ENCODE assay signal across 26 mouse cellular contexts in the genomic region with DNA sequence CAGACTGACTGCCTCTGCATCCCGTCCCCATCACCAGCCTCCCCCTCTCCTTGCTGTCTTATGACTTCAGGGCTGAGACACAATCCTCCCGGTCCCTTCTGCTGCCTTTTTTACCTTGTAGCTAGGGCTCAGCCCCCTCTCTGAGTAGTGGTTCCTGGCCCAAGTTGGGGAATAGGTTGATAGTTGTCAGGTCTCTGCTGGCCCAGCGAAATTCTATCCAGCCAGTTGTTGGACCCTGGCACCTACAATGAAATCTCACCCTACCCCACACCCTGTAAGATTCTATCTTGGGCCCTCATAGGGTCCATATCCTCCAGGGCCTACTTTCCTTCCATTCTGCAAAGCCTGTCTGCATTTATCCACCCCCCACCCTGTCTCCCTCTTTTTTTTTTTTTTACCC. TPM values are rescaled to one million over a fixed set of nuclear protein-coding genes. Genes with fewer than 3 reads are reported as not detected.
DNase-seq lines count a peak whose midpoint lies in the region; ATAC-seq and TF ChIP-seq lines count a peak whose summit lies in the region.
"Had no signal": no experiment of that assay in that cellular context is flagged by ENCODE, and none has a peak within 500 bp of the region (broad histone marks: within the 10 kb centered on the region; RNA-seq: fewer than 3 reads in every experiment).

No protein-coding gene starts in this region.

- no peak for TF ChIP-seq CTCF in hindbrain, postnatal 0 days (IDR thresholded peaks at IDR 0.05; ENCODE audit: low read depth)
- TF ChIP-seq CTCF in midbrain, postnatal 0 days (IDR thresholded peaks at IDR 0.05) = no peak

- peak overlapping the region; percentile 73 for H3K27ac ChIP-seq in forebrain, embryonic 15.5 days (replicated peaks)
- no peak overlapping the region for H3K27ac ChIP-seq in forebrain, embryonic 12.5 days
- peak overlapping the region; percentile 67 for H3K27ac ChIP-seq in hindbrain, postnatal 0 days
- H3K27ac ChIP-seq in hindbrain, embryonic 14.5 days = no peak overlapping the region
- H3K27ac ChIP-seq in midbrain, postnatal 0 days (ENCODE audit: low read depth, low read length) = 0 out of 2 replicates have a peak overlapping the region, but pooled peaks have one; percentile 14
- no peak overlapping the region for H3K27ac ChIP-seq in midbrain, embryonic 16.5 days (ENCODE audit: low read length)
- H3K27ac ChIP-seq: heart, embryonic 13.5 days; limb, embryonic 13.5 days; stomach, embryonic 15.5 days had no signal

- ATAC-seq in forebrain, embryonic 15.5 days (replicated peaks) = no peak
- no peak for ATAC-seq in forebrain, embryonic 12.5 days (ENCODE audit: low FRiP score)
- ATAC-seq in hindbrain, postnatal 0 days = no peak
- ATAC-seq in hindbrain, embryonic 14.5 days (ENCODE audit: low FRiP score) = no peak
- ATAC-seq in midbrain, postnatal 0 days (ENCODE audit: low FRiP score) = no peak
- ATAC-seq in midbrain, embryonic 16.5 days = no peak

- peaks cover 45% of the 10 kb centered on the region for H3K36me3 ChIP-seq in forebrain, embryonic 15.5 days
- peaks cover 60% of the 10 kb centered on the region for H3K36me3 ChIP-seq in forebrain, embryonic 12.5 days (replicated peaks)
- peaks cover 23% of the 10 kb centered on the region for H3K36me3 ChIP-seq in hindbrain, postnatal 0 days (ENCODE audit: insufficient read depth, low read length)
- peaks cover 61% of the 10 kb centered on the region for H3K36me3 ChIP-seq in hindbrain, embryonic 14.5 days (replicated peaks; ENCODE audit: control insufficient read depth, insufficient read depth)
- peaks cover 41% of the 10 kb centered on the region for H3K36me3 ChIP-seq in midbrain, postnatal 0 days (ENCODE audit: insufficient read depth, low read length)
- peaks cover 15% of the 10 kb centered on the region for H3K36me3 ChIP-seq in midbrain, embryonic 16.5 days (ENCODE audit: control insufficient read depth, insufficient read depth, low read length)

- peaks cover 5% of the 10 kb centered on the region for H3K4me1 ChIP-seq in forebrain, embryonic 15.5 days
- H3K4me1 ChIP-seq in forebrain, embryonic 12.5 days = peaks cover 6% of the 10 kb centered on the region
- no peaks in the 10 kb centered on the region for H3K4me1 ChIP-seq in hindbrain, postnatal 0 days (ENCODE audit: insufficient read depth, low read length)
- no peaks in the 10 kb centered on the region for H3K4me1 ChIP-seq in hindbrain, embryonic 14.5 days (replicated peaks; ENCODE audit: control insufficient read depth, insufficient read depth, low read length)
- H3K4me1 ChIP-seq in midbrain, postnatal 0 days (ENCODE audit: insufficient read depth, low read length) = no peaks in the 10 kb centered on the region
- no peaks in the 10 kb centered on the region for H3K4me1 ChIP-seq in midbrain, embryonic 16.5 days (ENCODE audit: control insufficient read depth, insufficient read depth, low read length)
- H3K4me1 ChIP-seq: embryonic facial prominence, embryonic 15.5 days; heart, embryonic 13.5 days; hindbrain, embryonic 12.5 days; limb, embryonic 13.5 days; neural tube, embryonic 15.5 days; stomach, embryonic 15.5 days had no signal

- WGBS in forebrain, embryonic 15.5 days = 80% methylated on average over 3 of the region's 3 CpGs
- 83% methylated on average over 3 of the region's 3 CpGs for WGBS in forebrain, embryonic 12.5 days
- 86% methylated on average over 3 of the region's 3 CpGs for WGBS in hindbrain, postnatal 0 days
- 87% methylated on average over 3 of the region's 3 CpGs for WGBS in hindbrain, embryonic 14.5 days
- 89% methylated on average over 3 of the region's 3 CpGs for WGBS in midbrain, postnatal 0 days
- WGBS in midbrain, embryonic 16.5 days = 89% methylated on average over 3 of the region's 3 CpGs

- no peak for DNase-seq in hindbrain, postnatal 0 days (ENCODE audit: low spot score)
- DNase-seq in hindbrain, embryonic 14.5 days (ENCODE audit: low spot score) = no peak
- DNase-seq in midbrain, postnatal 0 days (ENCODE audit: low spot score) = no peak
- no peak for DNase-seq in thymus, postnatal 25 days
- DNase-seq: adrenal gland, postnatal 10 days; cerebellum, adult 9-10 months; heart, adult 18-20 months; heart, postnatal 14 days; kidney, adult 8-10 months; lung, embryonic 14.5 days; thymus, postnatal 36 days had no signal

- H3K9me3 ChIP-seq in forebrain, embryonic 15.5 days = no peaks in the 10 kb centered on the region
- H3K9me3 ChIP-seq in forebrain, embryonic 12.5 days = no peaks in the 10 kb centered on the region
- H3K9me3 ChIP-seq in hindbrain, postnatal 0 days (ENCODE audit: low read length) = no peaks in the 10 kb centered on the region
- H3K9me3 ChIP-seq in hindbrain, embryonic 14.5 days (ENCODE audit: control insufficient read depth, low read length) = no peaks in the 10 kb centered on the region
- no peaks in the 10 kb centered on the region for H3K9me3 ChIP-seq in midbrain, postnatal 0 days (ENCODE audit: low read length)
- H3K9me3 ChIP-seq in midbrain, embryonic 16.5 days (replicated peaks; ENCODE audit: control insufficient read depth, low read length, poor library complexity, severe bottlenecking) = no peaks in the 10 kb centered on the region
- H3K9me3 ChIP-seq: embryonic facial prominence, embryonic 15.5 days; heart, embryonic 13.5 days; hindbrain, embryonic 12.5 days; limb, embryonic 13.5 days; neural tube, embryonic 15.5 days; stomach, embryonic 15.5 days had no signal

- H3K9ac ChIP-seq in forebrain, embryonic 15.5 days (replicated peaks) = no peak overlapping the region
- H3K9ac ChIP-seq in forebrain, embryonic 12.5 days = no peak overlapping the region
- H3K9ac ChIP-seq in hindbrain, postnatal 0 days (replicated peaks; ENCODE audit: low read length) = no peak overlapping the region
- no peak overlapping the region for H3K9ac ChIP-seq in hindbrain, embryonic 14.5 days
- no peak overlapping the region for H3K9ac ChIP-seq in midbrain, postnatal 0 days (replicated peaks; ENCODE audit: low read length, poor library complexity, severe bottlenecking)
- no peak overlapping the region for H3K9ac ChIP-seq in midbrain, embryonic 16.5 days (ENCODE audit: low read depth, low read length)
- H3K9ac ChIP-seq: embryonic facial prominence, embryonic 15.5 days; heart, embryonic 13.5 days; hindbrain, embryonic 12.5 days; limb, embryonic 13.5 days; lung, embryonic 14.5 days; neural tube, embryonic 15.5 days; stomach, embryonic 15.5 days had no signal

- no peak overlapping the region for H3K4me2 ChIP-seq in forebrain, embryonic 15.5 days (replicated peaks)
- no peak overlapping the region for H3K4me2 ChIP-seq in forebrain, embryonic 12.5 days
- H3K4me2 ChIP-seq in hindbrain, postnatal 0 days (ENCODE audit: low read depth, low read length) = no peak overlapping the region
- no peak overlapping the region for H3K4me2 ChIP-seq in hindbrain, embryonic 14.5 days (replicated peaks)
- no peak overlapping the region for H3K4me2 ChIP-seq in midbrain, postnatal 0 days (ENCODE audit: low read depth, low read length, poor library complexity, severe bottlenecking)
- no peak overlapping the region for H3K4me2 ChIP-seq in midbrain, embryonic 16.5 days (ENCODE audit: low read length)
- H3K4me2 ChIP-seq: embryonic facial prominence, embryonic 15.5 days; heart, embryonic 13.5 days; hindbrain, embryonic 12.5 days; limb, embryonic 13.5 days; lung, embryonic 14.5 days; neural tube, embryonic 15.5 days; stomach, embryonic 15.5 days had no signal

- H3K4me3 ChIP-seq in forebrain, embryonic 15.5 days = no peak overlapping the region
- H3K4me3 ChIP-seq in forebrain, embryonic 12.5 days (replicated peaks) = no peak overlapping the region
- no peak overlapping the region for H3K4me3 ChIP-seq in hindbrain, postnatal 0 days (ENCODE audit: low read length)
- H3K4me3 ChIP-seq in hindbrain, embryonic 14.5 days (replicated peaks; ENCODE audit: low read length) = no peak overlapping the region
- no peak overlapping the region for H3K4me3 ChIP-seq in midbrain, postnatal 0 days (ENCODE audit: low read depth, low read length)
- H3K4me3 ChIP-seq in midbrain, embryonic 16.5 days (ENCODE audit: low read depth, low read length) = no peak overlapping the region
- H3K4me3 ChIP-seq: embryonic facial prominence, embryonic 15.5 days; heart, embryonic 13.5 days; hindbrain, embryonic 12.5 days; limb, embryonic 13.5 days; neural tube, embryonic 15.5 days; stomach, embryonic 15.5 days had no signal

- no peaks in the 10 kb centered on the region for H3K27me3 ChIP-seq in forebrain, embryonic 15.5 days
- H3K27me3 ChIP-seq in forebrain, embryonic 12.5 days = no peaks in the 10 kb centered on the region
- no peaks in the 10 kb centered on the region for H3K27me3 ChIP-seq in hindbrain, postnatal 0 days (ENCODE audit: insufficient read depth, low read length)
- H3K27me3 ChIP-seq in hindbrain, embryonic 14.5 days (ENCODE audit: control insufficient read depth, insufficient read depth, low read length) = no peaks in the 10 kb centered on the region
- no peaks in the 10 kb centered on the region for H3K27me3 ChIP-seq in midbrain, postnatal 0 days (ENCODE audit: insufficient read depth, low read length)
- no peaks in the 10 kb centered on the region for H3K27me3 ChIP-seq in midbrain, embryonic 16.5 days (ENCODE audit: control insufficient read depth, insufficient read depth, low read depth, low read length)
- H3K27me3 ChIP-seq: embryonic facial prominence, embryonic 15.5 days; heart, embryonic 13.5 days; hindbrain, embryonic 12.5 days; limb, embryonic 13.5 days; neural tube, embryonic 15.5 days; stomach, embryonic 15.5 days had no signal

RNA-seq across cellular contexts. Expression of gene Trp53, which starts 11.3 kb away (rescaled TPM):
- 112 and 115 TPM in 2 replicates for polyA plus RNA-seq in forebrain, embryonic 15.5 days (2015; fragmentation: Nextera tagmentation; extraction: Ambion mirVana)
- polyA plus RNA-seq in forebrain, embryonic 12.5 days (2016; fragmentation: Nextera tagmentation; extraction: Ambion mirVana) = 120 and 124 TPM in 2 replicates
- total RNA-seq in hindbrain, postnatal 0 days (2014; rRNA removed) = 33.5 and 41.5 TPM in 2 replicates
- 36.6 and 37.4 TPM in 2 replicates for polyA plus RNA-seq in hindbrain, postnatal 0 days (2015; fragmentation: Nextera tagmentation; extraction: Ambion mirVana)
- 55.7 TPM in 2 replicates for polyA plus RNA-seq in hindbrain, embryonic 14.5 days (2014; fragmentation: Nextera tagmentation; extraction: Ambion mirVana)
- 29.5 and 34.5 TPM in 2 replicates for total RNA-seq in midbrain, postnatal 0 days (2014; rRNA removed)
- 30.3 and 31.9 TPM in 2 replicates for polyA plus RNA-seq in midbrain, postnatal 0 days (2015; fragmentation: Nextera tagmentation; extraction: Ambion mirVana)
- polyA plus RNA-seq in midbrain, embryonic 16.5 days (2015; fragmentation: Nextera tagmentation; extraction: Ambion mirVana) = 48.9 and 57.3 TPM in 2 replicates

RNA-seq across cellular contexts. Expression of gene Wrap53, which starts 11.4 kb away (rescaled TPM):
- polyA plus RNA-seq in forebrain, embryonic 15.5 days (2015; fragmentation: Nextera tagmentation; extraction: Ambion mirVana) = 26.3 and 27.2 TPM in 2 replicates
- 33.0 and 36.0 TPM in 2 replicates for polyA plus RNA-seq in forebrain, embryonic 12.5 days (2016; fragmentation: Nextera tagmentation; extraction: Ambion mirVana)
- 16.4 and 19.4 TPM in 2 replicates for total RNA-seq in hindbrain, postnatal 0 days (2014; rRNA removed)
- polyA plus RNA-seq in hindbrain, postnatal 0 days (2015; fragmentation: Nextera tagmentation; extraction: Ambion mirVana) = 12.8 and 13.8 TPM in 2 replicates
- polyA plus RNA-seq in hindbrain, embryonic 14.5 days (2014; fragmentation: Nextera tagmentation; extraction: Ambion mirVana) = 15.6 and 16.8 TPM in 2 replicates
- total RNA-seq in midbrain, postnatal 0 days (2014; rRNA removed) = 15.7 and 16.8 TPM in 2 replicates
- 12.6 and 14.2 TPM in 2 replicates for polyA plus RNA-seq in midbrain, postnatal 0 days (2015; fragmentation: Nextera tagmentation; extraction: Ambion mirVana)
- 19.2 and 20.9 TPM in 2 replicates for polyA plus RNA-seq in midbrain, embryonic 16.5 days (2015; fragmentation: Nextera tagmentation; extraction: Ambion mirVana)

RNA-seq across cellular contexts. Expression of gene Atp1b2, which starts 14.3 kb away (rescaled TPM):
- polyA plus RNA-seq in forebrain, embryonic 15.5 days (2015; fragmentation: Nextera tagmentation; extraction: Ambion mirVana) = 22.2 and 25.9 TPM in 2 replicates
- 11.9 and 12.6 TPM in 2 replicates for polyA plus RNA-seq in forebrain, embryonic 12.5 days (2016; fragmentation: Nextera tagmentation; extraction: Ambion mirVana)
- 185 and 210 TPM in 2 replicates for total RNA-seq in hindbrain, postnatal 0 days (2014; rRNA removed)
- 145 and 157 TPM in 2 replicates for polyA plus RNA-seq in hindbrain, postnatal 0 days (2015; fragmentation: Nextera tagmentation; extraction: Ambion mirVana)
- 72.1 and 94.2 TPM in 2 replicates for polyA plus RNA-seq in hindbrain, embryonic 14.5 days (2014; fragmentation: Nextera tagmentation; extraction: Ambion mirVana)
- 145 and 161 TPM in 2 replicates for total RNA-seq in midbrain, postnatal 0 days (2014; rRNA removed)
- polyA plus RNA-seq in midbrain, postnatal 0 days (2015; fragmentation: Nextera tagmentation; extraction: Ambion mirVana) = 167 and 175 TPM in 2 replicates
- polyA plus RNA-seq in midbrain, embryonic 16.5 days (2015; fragmentation: Nextera tagmentation; extraction: Ambion mirVana) = 65.8 and 95.2 TPM in 2 replicates

RNA-seq across cellular contexts. Expression of gene Shbg, which starts 26.3 kb away (rescaled TPM):
- polyA plus RNA-seq in forebrain, embryonic 15.5 days (2015; fragmentation: Nextera tagmentation; extraction: Ambion mirVana) = not detected in 2 replicates
- not detected in 2 replicates for polyA plus RNA-seq in forebrain, embryonic 12.5 days (2016; fragmentation: Nextera tagmentation; extraction: Ambion mirVana)
- total RNA-seq in hindbrain, postnatal 0 days (2014; rRNA removed) = 0.40 TPM in 1 of 2 replicates, not detected in the other
- polyA plus RNA-seq in hindbrain, postnatal 0 days (2015; fragmentation: Nextera tagmentation; extraction: Ambion mirVana) = not detected in 2 replicates
- polyA plus RNA-seq in hindbrain, embryonic 14.5 days (2014; fragmentation: Nextera tagmentation; extraction: Ambion mirVana) = not detected in 2 replicates
- not detected in 2 replicates for total RNA-seq in midbrain, postnatal 0 days (2014; rRNA removed)
- polyA plus RNA-seq in midbrain, postnatal 0 days (2015; fragmentation: Nextera tagmentation; extraction: Ambion mirVana) = not detected in 2 replicates
- polyA plus RNA-seq in midbrain, embryonic 16.5 days (2015; fragmentation: Nextera tagmentation; extraction: Ambion mirVana) = not detected in 2 replicates
- total RNA-seq: heart, adult 18-20 months; heart, postnatal 14 days; layer of hippocampus, adult 18-20 months; layer of hippocampus, postnatal 36 days; left cerebral cortex, postnatal 25 days; megakaryocyte, adult 5-6 weeks had no signal
- polyA plus RNA-seq: embryonic facial prominence, embryonic 15.5 days; hindbrain, embryonic 12.5 days; intestine, embryonic 14.5 days; limb, embryonic 13.5 days; lung, embryonic 14.5 days; midbrain, embryonic 14.5 days; neural tube, embryonic 15.5 days had no signal

RNA-seq across cellular contexts. Expression of gene Sat2, which starts 30.4 kb away (rescaled TPM):
- 22.9 and 25.2 TPM in 2 replicates for polyA plus RNA-seq in forebrain, embryonic 15.5 days (2015; fragmentation: Nextera tagmentation; extraction: Ambion mirVana)
- polyA plus RNA-seq in forebrain, embryonic 12.5 days (2016; fragmentation: Nextera tagmentation; extraction: Ambion mirVana) = 15.8 and 21.5 TPM in 2 replicates
- total RNA-seq in hindbrain, postnatal 0 days (2014; rRNA removed) = 8.6 and 10.9 TPM in 2 replicates
- 35.4 and 41.4 TPM in 2 replicates for polyA plus RNA-seq in hindbrain, postnatal 0 days (2015; fragmentation: Nextera tagmentation; extraction: Ambion mirVana)
- polyA plus RNA-seq in hindbrain, embryonic 14.5 days (2014; fragmentation: Nextera tagmentation; extraction: Ambion mirVana) = 16.9 and 24.5 TPM in 2 replicates
- total RNA-seq in midbrain, postnatal 0 days (2014; rRNA removed) = 10.5 and 13.3 TPM in 2 replicates
- polyA plus RNA-seq in midbrain, postnatal 0 days (2015; fragmentation: Nextera tagmentation; extraction: Ambion mirVana) = 29.6 and 29.9 TPM in 2 replicates
- polyA plus RNA-seq in midbrain, embryonic 16.5 days (2015; fragmentation: Nextera tagmentation; extraction: Ambion mirVana) = 23.8 and 27.1 TPM in 2 replicates
- total RNA-seq: megakaryocyte, adult 5-6 weeks had no signal

Comparison
In these comparisons a context has a peak if more than half of its experiments do, and no peak if none do; other contexts are left out.
1. H3K27ac ChIP-seq: peak in forebrain, embryonic 15.5 days (single experiment), hindbrain, postnatal 0 days (single experiment) and midbrain, postnatal 0 days (single experiment); none in forebrain, embryonic 12.5 days (single experiment), hindbrain, embryonic 14.5 days (single experiment) and midbrain, embryonic 16.5 days (single experiment).